Mouse (Mus musculus) limb, embryonic 11.5 days (tissue): ENCODE results near the gene Klf12. TPM values are rescaled to one million over a fixed set of nuclear protein-coding genes. Genes with fewer than 3 reads are reported as not detected.

Experiments
- ATAC-seq: fragments of 200-750 bp; cut with Nextera tagmentation; 2 replicates; pipeline ENCODE4 v1.8.0; 2017; ENCODE audit warnings: low read depth; ENCODE audit not compliant: insufficient number of reproducible peaks, low FRiP score, low TSS enrichment
- DNase-seq: peaks from one replicate; pipeline ENCODE4 v3.0.0-alpha.2; 2015; ENCODE audit warnings: low spot score
- H3K27ac ChIP-seq: fragments of 300-500 bp; sonication (generic); replicated peaks from 2 replicates; pipeline ENCODE4 v1.5.1; 2014; ENCODE audit warnings: low read depth, mild to moderate bottlenecking, low read length
- H3K27me3 ChIP-seq: fragments of 300-500 bp; sonication (generic); 2 replicates; pipeline ENCODE4 v1.6.1; 2014; ENCODE audit warnings: mild to moderate bottlenecking, low read length, mixed read lengths; ENCODE audit not compliant: control insufficient read depth, insufficient read depth
- H3K36me3 ChIP-seq: fragments of 300-500 bp; sonication (generic); 2 replicates; pipeline ENCODE4 v1.6.1; 2014; ENCODE audit warnings: mild to moderate bottlenecking, low read length, moderate library complexity, mixed read lengths; ENCODE audit not compliant: control insufficient read depth, insufficient read depth
- H3K4me1 ChIP-seq: fragments of 300-500 bp; sonication (generic); 2 replicates; pipeline ENCODE4 v1.6.1; 2014; ENCODE audit warnings: low read length, mixed read lengths; ENCODE audit not compliant: control insufficient read depth, insufficient read depth
- H3K4me2 ChIP-seq: fragments of 300-500 bp; sonication (generic); 2 replicates; pipeline ENCODE4 v1.6.1; 2014; ENCODE audit warnings: low read depth, mild to moderate bottlenecking, moderate library complexity; ENCODE audit not compliant: severe bottlenecking
- H3K4me3 ChIP-seq: fragments of 300-500 bp; sonication (generic); 2 replicates; pipeline ENCODE4 v1.5.1; 2014; ENCODE audit warnings: low read depth, low read length
- H3K9ac ChIP-seq: fragments of 300-500 bp; sonication (generic); 2 replicates; pipeline ENCODE4 v1.6.1; 2014; ENCODE audit warnings: mild to moderate bottlenecking, low read length
- H3K9me3 ChIP-seq: fragments of 300-500 bp; sonication (generic); 2 replicates; pipeline ENCODE4 v1.6.1; 2016; ENCODE audit warnings: low read length; ENCODE audit not compliant: control insufficient read depth
- WGBS: fragments of 180-500 bp; shearing (Covaris S2); extraction: QIAGEN DNeasy Blood & Tissue Kit; methylation state at CpG from one replicate; pipeline ENCODE4 v1.1.7; 2014; 5-methylcytosine and 5-hydroxymethylcytosine counted together
- polyA plus RNA-seq: library from polyadenylated mRNA; unstranded; fragments of >200 nt; fragmentation: Nextera tagmentation; extraction: Ambion mirVana; gene quantifications from 2 replicates; pipeline ENCODE4 v1.2.1, GENCODE M21; 2014

The Klf12 gene
- polyA plus RNA-seq, result 33.3 and 34.0 TPM in 2 replicates

DNA sequence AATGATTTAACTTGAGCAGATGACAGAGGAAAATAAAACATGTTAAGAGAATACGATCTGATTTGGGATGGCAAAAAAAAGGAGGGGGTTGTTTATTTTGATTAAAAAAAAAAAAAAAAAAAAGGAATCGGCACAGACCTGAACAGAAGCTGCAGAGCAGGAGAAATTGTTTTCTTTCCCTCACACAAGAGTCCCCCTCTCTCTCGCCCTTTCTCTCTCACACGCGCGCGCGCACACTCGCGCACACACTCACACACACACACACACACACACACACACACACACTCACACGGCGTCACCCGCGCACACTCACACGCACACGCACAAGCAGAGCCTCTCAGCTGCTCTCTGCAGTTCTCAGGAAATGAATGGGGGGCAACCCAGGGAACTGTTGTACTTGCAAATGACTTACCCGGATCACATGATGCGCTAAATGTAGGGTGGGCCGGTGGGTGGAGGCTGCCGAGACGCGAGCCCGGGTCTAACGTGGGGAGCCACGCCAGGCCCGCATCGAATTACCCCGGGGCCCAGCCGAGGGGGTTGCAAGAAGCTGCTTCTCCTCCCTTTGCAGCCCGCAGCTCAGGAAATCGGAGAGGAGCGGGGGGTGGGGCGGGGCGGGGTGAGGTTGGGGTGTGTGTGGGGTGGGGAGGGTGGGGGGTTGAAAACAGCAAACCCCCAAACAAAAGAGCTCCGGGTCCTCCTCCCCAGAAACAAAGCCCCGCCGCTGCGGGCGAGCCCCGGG is at the start of gene Klf12:
Gene Klf12, minus strand, starts transcription at position 561 of the 742 bp plus-strand sequence.
- peak; percentile 95 for DNase-seq

DNA sequence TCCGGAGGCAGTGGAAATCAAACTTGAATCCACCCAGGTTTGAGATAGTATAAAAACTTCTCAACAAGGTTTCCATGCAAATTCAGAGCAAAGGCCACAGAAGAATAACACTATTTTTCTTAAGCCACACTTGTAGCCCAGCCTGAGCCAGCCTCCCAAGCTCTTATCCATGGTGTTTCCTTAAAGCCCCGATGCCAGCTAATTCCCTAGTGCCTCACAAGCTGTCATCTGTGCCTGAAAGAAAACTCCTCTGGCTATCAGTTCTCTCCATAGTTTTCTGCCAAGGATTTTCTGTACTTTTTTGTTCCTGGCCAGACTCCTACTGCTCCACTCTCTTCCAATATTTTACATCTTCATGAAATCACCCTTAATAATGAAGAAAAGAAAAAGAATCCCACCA is 48.9 kb upstream of the Klf12 start:
- H3K27me3 ChIP-seq, result no peaks in the 10 kb centered on the region
- H3K9me3 ChIP-seq, result no peaks in the 10 kb centered on the region
- no peaks in the 10 kb centered on the region for H3K36me3 ChIP-seq
- no peak for ATAC-seq
- no peak overlapping the region for H3K4me3 ChIP-seq
- H3K9ac ChIP-seq, result no peak overlapping the region
- no peak overlapping the region for H3K4me2 ChIP-seq
- H3K4me1 ChIP-seq, result no peaks in the 10 kb centered on the region
- H3K27ac ChIP-seq, result no peak overlapping the region
- no peak for DNase-seq
- 87% methylated on average over 2 of the region's 2 CpGs for WGBS

More for the DNA sequence above, at the start of gene Klf12:
- ATAC-seq, result peak; percentile 85
- H3K36me3 ChIP-seq, result no peaks in the 10 kb centered on the region
- no peaks in the 10 kb centered on the region; the same call in 1 of the 2 replicates for H3K9me3 ChIP-seq
- WGBS, result 0% methylated on average over 30 of the region's 40 CpGs
- peak within 1 kb of the TSS; percentile 72 for H3K4me2 ChIP-seq
- peak within 1 kb of the TSS; percentile 46 for H3K4me3 ChIP-seq
- peaks cover 9% of the 10 kb centered on the region for H3K4me1 ChIP-seq
- no peaks in the 10 kb centered on the region for H3K27me3 ChIP-seq
- H3K27ac ChIP-seq, result peak within 1 kb of the TSS; percentile 96
- H3K9ac ChIP-seq, result peak within 1 kb of the TSS; percentile 79

DNA sequence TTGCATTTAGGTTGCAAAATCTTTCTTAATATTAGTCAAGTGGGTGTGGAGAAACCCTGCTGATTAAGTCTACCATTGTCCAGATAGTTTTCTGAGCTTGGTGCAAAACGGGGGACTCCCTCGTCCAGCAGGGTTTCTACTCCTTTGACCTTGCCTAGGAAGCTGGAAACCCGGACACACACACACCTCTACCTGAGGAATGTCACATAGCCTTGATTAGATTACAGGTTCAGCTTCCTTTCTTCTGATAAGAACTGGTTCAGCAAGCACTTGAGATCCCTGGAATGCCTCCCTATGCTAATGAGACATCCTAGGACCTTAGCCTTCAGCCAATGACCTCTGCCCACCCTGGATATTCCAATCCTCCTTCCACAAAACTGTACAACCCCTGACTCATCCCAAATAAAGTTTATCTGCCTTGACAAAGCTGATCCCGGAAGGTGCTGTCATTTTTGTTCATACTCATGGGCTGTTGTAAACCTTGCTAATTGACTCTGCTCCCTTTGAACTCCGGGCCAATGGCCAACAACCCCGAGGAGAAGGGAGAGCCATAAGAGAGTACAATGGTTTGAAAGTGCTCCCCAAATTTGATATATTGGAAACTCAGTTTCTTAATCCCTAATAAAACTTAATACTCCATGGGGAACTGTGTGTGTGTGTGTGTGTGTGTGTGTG is 44.3 kb upstream of the Klf12 start:
- no peak overlapping the region for H3K4me3 ChIP-seq
- H3K9me3 ChIP-seq, result no peaks in the 10 kb centered on the region
- DNase-seq (no peak), ATAC-seq (no peak)
- no peak overlapping the region for H3K27ac ChIP-seq
- no peaks in the 10 kb centered on the region for H3K4me1 ChIP-seq
- no peaks in the 10 kb centered on the region for H3K36me3 ChIP-seq
- H3K27me3 ChIP-seq, result no peaks in the 10 kb centered on the region
- 74% methylated on average over 6 of the region's 6 CpGs for WGBS
- no peak overlapping the region for H3K4me2 ChIP-seq
- no peak overlapping the region for H3K9ac ChIP-seq

DNA sequence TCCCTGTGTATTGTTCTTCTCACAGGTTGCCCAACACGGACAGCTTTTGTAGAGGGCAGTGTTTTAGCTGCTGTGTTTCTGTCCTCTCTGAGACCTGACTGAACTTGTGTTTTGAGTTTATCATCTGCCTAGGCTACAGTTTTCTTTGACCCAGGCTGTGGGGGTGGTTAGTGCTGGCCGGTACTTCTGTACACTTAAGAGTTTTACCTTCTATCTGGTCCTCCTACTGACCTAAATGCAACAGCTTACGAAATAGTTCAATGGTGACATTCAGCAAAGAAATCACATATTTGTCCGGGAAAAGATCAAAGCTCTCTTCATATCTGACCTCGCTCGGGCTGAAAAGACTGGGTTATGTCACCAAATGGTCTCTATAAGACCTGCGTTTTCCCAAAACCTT is 39.8 kb upstream of the Klf12 start:
- Histone ChIP-seq H3K27ac (no peak overlapping the region), H3K4me2 (no peak overlapping the region), H3K9ac (no peak overlapping the region), H3K4me1 (no peaks in the 10 kb centered on the region), H3K36me3 (no peaks in the 10 kb centered on the region), H3K4me3 (no peak overlapping the region), H3K9me3 (0 out of 2 replicates have a peak, but pooled peaks cover 2% of the 10 kb centered on the region), H3K27me3 (no peaks in the 10 kb centered on the region)
- 70% methylated on average over 7 of the region's 7 CpGs for WGBS
- DNase-seq, result no peak
- ATAC-seq, result no peak

DNA sequence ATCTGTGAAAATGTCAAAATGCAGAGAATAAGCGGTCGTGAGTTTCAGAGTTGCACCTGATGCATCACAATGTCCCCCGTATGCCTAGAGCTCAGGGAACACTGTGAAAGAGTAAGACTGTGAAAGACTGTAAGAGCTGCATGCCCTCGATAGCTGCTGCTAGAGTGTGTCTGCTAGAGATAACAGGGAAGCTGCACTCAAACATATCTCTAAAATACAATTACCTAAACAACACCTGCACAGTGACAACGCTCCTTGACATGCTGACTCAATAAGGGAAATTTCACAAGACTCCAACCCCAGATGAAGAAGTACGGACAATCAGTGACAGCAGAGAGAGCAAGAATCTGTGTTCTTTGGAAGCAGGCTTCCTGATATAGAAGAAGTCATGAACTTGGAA is 37.5 kb upstream of the Klf12 start:
- ATAC-seq (no peak), DNase-seq (no peak)
- Histone ChIP-seq H3K4me3 (no peak overlapping the region), H3K27ac (no peak overlapping the region), H3K27me3 (no peaks in the 10 kb centered on the region), H3K36me3 (no peaks in the 10 kb centered on the region), H3K9ac (no peak overlapping the region), H3K9me3 (0 out of 2 replicates have a peak, but pooled peaks cover 2% of the 10 kb centered on the region), H3K4me1 (no peaks in the 10 kb centered on the region), H3K4me2 (no peak overlapping the region)
- WGBS, result 96% methylated on average over 6 of the region's 6 CpGs

- H3K9ac ChIP-seq, result no peak overlapping the region
- no peak overlapping the region for H3K4me2 ChIP-seq
- H3K27me3 ChIP-seq, result no peaks in the 10 kb centered on the region
- ATAC-seq (no peak), DNase-seq (no peak)
- H3K36me3 ChIP-seq, result no peaks in the 10 kb centered on the region
- H3K4me1 ChIP-seq, result no peaks in the 10 kb centered on the region
- 91% methylated on average over 4 of the region's 4 CpGs for WGBS
- H3K27ac ChIP-seq, result no peak overlapping the region
- no peaks in the 10 kb centered on the region for H3K9me3 ChIP-seq
- H3K4me3 ChIP-seq, result no peak overlapping the region
Observed at GRCm38 (mm10) chr14:100316780-100317179, 32.3 kb upstream of the Klf12 start.

GRCm38 (mm10) chr14:100314099-100314498 is 29.6 kb upstream of the Klf12 start:
- H3K27ac ChIP-seq, result no peak overlapping the region
- H3K36me3 ChIP-seq, result no peaks in the 10 kb centered on the region
- H3K4me2 ChIP-seq, result no peak overlapping the region
- DNase-seq (no peak), ATAC-seq (no peak)
- no peaks in the 10 kb centered on the region for H3K9me3 ChIP-seq
- H3K4me1 ChIP-seq, result no peaks in the 10 kb centered on the region
- 82% methylated on average over 4 of the region's 4 CpGs for WGBS
- H3K9ac ChIP-seq, result no peak overlapping the region
- H3K27me3 ChIP-seq, result no peaks in the 10 kb centered on the region
- H3K4me3 ChIP-seq, result no peak overlapping the region

- H3K4me2 ChIP-seq, result no peak overlapping the region
- no peaks in the 10 kb centered on the region for H3K27me3 ChIP-seq
- 0 out of 2 replicates have a peak, but pooled peaks cover 2% of the 10 kb centered on the region for H3K4me1 ChIP-seq
- no peak overlapping the region for H3K4me3 ChIP-seq
- no peaks in the 10 kb centered on the region for H3K9me3 ChIP-seq
- DNase-seq (no peak), ATAC-seq (no peak)
- no peak overlapping the region for H3K27ac ChIP-seq
- no peak overlapping the region for H3K9ac ChIP-seq
- no peaks in the 10 kb centered on the region for H3K36me3 ChIP-seq
- WGBS, result 88% methylated on average over 1 of the region's 1 CpGs
Observed at GRCm38 (mm10) chr14:100300905-100301304, 16.4 kb upstream of the Klf12 start.
